9 mouse cellular contexts compared by ENCODE assay signal in genomic region chr11:98313790-98314323, GRCm38 (mm10). TPM values are rescaled to one million over a fixed set of nuclear protein-coding genes. Genes with fewer than 3 reads are reported as not detected.
DNase-seq lines count a peak whose midpoint lies in the region; ATAC-seq lines count a peak whose summit lies in the region.
"Had no signal": no experiment of that assay in that cellular context is flagged by ENCODE, and none has a peak within 500 bp of the region (broad histone marks: within the 10 kb centered on the region; RNA-seq: fewer than 3 reads in every experiment).

No protein-coding gene starts in this region.

- DNase-seq in layer of hippocampus, adult 11-12 months (ENCODE audit: low spot score): peak; percentile 85
- no peak for DNase-seq in layer of hippocampus, adult 9-10 months (ENCODE audit: low spot score)
- peak; percentile 87 for DNase-seq in adrenal gland, postnatal 14 days
- DNase-seq in embryonic facial prominence, embryonic 14.5 days (ENCODE audit: low spot score): peak; percentile 85
- peak; percentile 90 for DNase-seq in limb, embryonic 11.5 days (ENCODE audit: low spot score)

- no peak for ATAC-seq in embryonic facial prominence, embryonic 14.5 days (ENCODE audit: low read depth)
- ATAC-seq in hindbrain, embryonic 13.5 days (ENCODE audit: low FRiP score): no peak
- ATAC-seq in limb, embryonic 11.5 days (ENCODE audit: insufficient number of reproducible peaks, low FRiP score, low TSS enrichment, low read depth): no peak
- ATAC-seq in neural tube, embryonic 15.5 days (ENCODE audit: low FRiP score): no peak
- ATAC-seq in erythroid progenitor cell, adult 5-6 weeks (replicated peaks; ENCODE audit: low FRiP score, poor library complexity, severe bottlenecking): no peak

- 2% methylated on average over 24 of the region's 26 CpGs for WGBS in embryonic facial prominence, embryonic 14.5 days
- WGBS in hindbrain, embryonic 13.5 days: 2% methylated on average over 21 of the region's 26 CpGs
- WGBS in limb, embryonic 11.5 days: 2% methylated on average over 26 of the region's 26 CpGs
- WGBS in neural tube, embryonic 15.5 days: under 1% methylated on average over 26 of the region's 26 CpGs

- H3K27me3 ChIP-seq in embryonic facial prominence, embryonic 14.5 days (replicated peaks; ENCODE audit: control insufficient read depth, insufficient read depth, low read length): peaks cover 56% of the 10 kb centered on the region
- peaks cover 93% of the 10 kb centered on the region for H3K27me3 ChIP-seq in hindbrain, embryonic 13.5 days
- peaks cover 54% of the 10 kb centered on the region for H3K27me3 ChIP-seq in limb, embryonic 11.5 days (ENCODE audit: control insufficient read depth, insufficient read depth, low read length)
- H3K27me3 ChIP-seq in neural tube, embryonic 15.5 days (replicated peaks): peaks cover 87% of the 10 kb centered on the region

- H3K9ac ChIP-seq in embryonic facial prominence, embryonic 14.5 days (ENCODE audit: low read depth, low read length): no peak overlapping the region
- 0 out of 2 replicates have a peak overlapping the region, but pooled peaks have one; percentile 24 for H3K9ac ChIP-seq in hindbrain, embryonic 13.5 days
- no peak overlapping the region for H3K9ac ChIP-seq in limb, embryonic 11.5 days (ENCODE audit: low read length)
- H3K9ac ChIP-seq in neural tube, embryonic 15.5 days (replicated peaks): no peak overlapping the region

- peak overlapping the region; percentile 37; the same call in 1 of the 2 replicates for H3K4me2 ChIP-seq in embryonic facial prominence, embryonic 14.5 days (ENCODE audit: low read depth, low read length)
- peak overlapping the region; percentile 23; the same call in 1 of the 2 replicates for H3K4me2 ChIP-seq in hindbrain, embryonic 13.5 days
- H3K4me2 ChIP-seq in limb, embryonic 11.5 days (ENCODE audit: low read depth, severe bottlenecking): no peak overlapping the region
- H3K4me2 ChIP-seq in neural tube, embryonic 15.5 days: peak overlapping the region; percentile 36

- no peaks in the 10 kb centered on the region for H3K9me3 ChIP-seq in embryonic facial prominence, embryonic 14.5 days (ENCODE audit: control insufficient read depth, low read length)
- H3K9me3 ChIP-seq in hindbrain, embryonic 13.5 days: no peaks in the 10 kb centered on the region
- H3K9me3 ChIP-seq in limb, embryonic 11.5 days (ENCODE audit: control insufficient read depth, low read length): no peaks in the 10 kb centered on the region
- H3K9me3 ChIP-seq in neural tube, embryonic 15.5 days (replicated peaks): no peaks in the 10 kb centered on the region

- no peaks in the 10 kb centered on the region; the same call in 1 of the 2 replicates for H3K4me1 ChIP-seq in embryonic facial prominence, embryonic 14.5 days (ENCODE audit: control insufficient read depth, insufficient read depth, low read length)
- peaks cover 25% of the 10 kb centered on the region for H3K4me1 ChIP-seq in hindbrain, embryonic 13.5 days (replicated peaks)
- H3K4me1 ChIP-seq in limb, embryonic 11.5 days (ENCODE audit: control insufficient read depth, insufficient read depth, low read length): no peaks in the 10 kb centered on the region
- H3K4me1 ChIP-seq in neural tube, embryonic 15.5 days: peaks cover 21% of the 10 kb centered on the region

- H3K4me3 ChIP-seq in embryonic facial prominence, embryonic 14.5 days (ENCODE audit: low read depth, low read length): no peak overlapping the region
- no peak overlapping the region for H3K4me3 ChIP-seq in hindbrain, embryonic 13.5 days
- H3K4me3 ChIP-seq in limb, embryonic 11.5 days (ENCODE audit: low read depth, low read length): no peak overlapping the region
- H3K4me3 ChIP-seq in neural tube, embryonic 15.5 days (replicated peaks): no peak overlapping the region

- no peak overlapping the region for H3K27ac ChIP-seq in embryonic facial prominence, embryonic 14.5 days (replicated peaks; ENCODE audit: low read depth, low read length)
- H3K27ac ChIP-seq in hindbrain, embryonic 13.5 days: no peak overlapping the region
- no peak overlapping the region for H3K27ac ChIP-seq in limb, embryonic 11.5 days (replicated peaks; ENCODE audit: low read depth, low read length)
- no peak overlapping the region for H3K27ac ChIP-seq in neural tube, embryonic 15.5 days (replicated peaks)
- H3K27ac ChIP-seq: macrophage had no signal

- H3K36me3 ChIP-seq in embryonic facial prominence, embryonic 14.5 days (ENCODE audit: control insufficient read depth, insufficient read depth, low read length): no peaks in the 10 kb centered on the region
- no peaks in the 10 kb centered on the region for H3K36me3 ChIP-seq in hindbrain, embryonic 13.5 days
- H3K36me3 ChIP-seq in limb, embryonic 11.5 days (ENCODE audit: control insufficient read depth, insufficient read depth, low read length): no peaks in the 10 kb centered on the region
- no peaks in the 10 kb centered on the region for H3K36me3 ChIP-seq in neural tube, embryonic 15.5 days

RNA-seq across cellular contexts. Expression of gene Neurod2, which starts 15.6 kb away (rescaled TPM):
- total RNA-seq in adrenal gland, postnatal 14 days (2021): 0.15 TPM in 1 of 2 replicates, not detected in the other
- polyA plus RNA-seq in embryonic facial prominence, embryonic 14.5 days (2014; fragmentation: Nextera tagmentation; extraction: Ambion mirVana): 0.10 TPM in 1 of 2 replicates, not detected in the other
- polyA plus RNA-seq in hindbrain, embryonic 13.5 days (2015; fragmentation: Nextera tagmentation; extraction: Ambion mirVana): 24.6 and 30.7 TPM in 2 replicates
- not detected in 2 replicates for polyA plus RNA-seq in limb, embryonic 11.5 days (2014; fragmentation: Nextera tagmentation; extraction: Ambion mirVana)
- 13.7 and 16.3 TPM in 2 replicates for polyA plus RNA-seq in neural tube, embryonic 15.5 days (2015; fragmentation: Nextera tagmentation; extraction: Ambion mirVana)
- not detected in 2 replicates for total RNA-seq in erythroid progenitor cell, adult 5-6 weeks (2015; ENCODE audit: low replicate concordance)
- total RNA-seq in erythroid progenitor cell, adult 5-6 weeks (2017; ENCODE audit: low replicate concordance): not detected in 2 replicates
- polyA plus RNA-seq: macrophage had no signal

RNA-seq across cellular contexts. Expression of gene Ppp1r1b, which starts 34.3 kb away (rescaled TPM):
- 0.63 and 0.68 TPM in 2 replicates for total RNA-seq in adrenal gland, postnatal 14 days (2021)
- 4.1 and 5.1 TPM in 2 replicates for polyA plus RNA-seq in embryonic facial prominence, embryonic 14.5 days (2014; fragmentation: Nextera tagmentation; extraction: Ambion mirVana)
- polyA plus RNA-seq in hindbrain, embryonic 13.5 days (2015; fragmentation: Nextera tagmentation; extraction: Ambion mirVana): 1.1 and 2.4 TPM in 2 replicates
- polyA plus RNA-seq in limb, embryonic 11.5 days (2014; fragmentation: Nextera tagmentation; extraction: Ambion mirVana): 0.17 TPM in 1 of 2 replicates, not detected in the other
- 2.5 and 3.7 TPM in 2 replicates for polyA plus RNA-seq in neural tube, embryonic 15.5 days (2015; fragmentation: Nextera tagmentation; extraction: Ambion mirVana)
- not detected in 2 replicates for total RNA-seq in erythroid progenitor cell, adult 5-6 weeks (2015; ENCODE audit: low replicate concordance)
- total RNA-seq in erythroid progenitor cell, adult 5-6 weeks (2017; ENCODE audit: low replicate concordance): not detected in 2 replicates
- polyA plus RNA-seq: macrophage had no signal

RNA-seq across cellular contexts. Expression of gene Stard3, which starts 44.3 kb away (rescaled TPM):
- 21.5 and 22.7 TPM in 2 replicates for total RNA-seq in adrenal gland, postnatal 14 days (2021)
- polyA plus RNA-seq in embryonic facial prominence, embryonic 14.5 days (2014; fragmentation: Nextera tagmentation; extraction: Ambion mirVana): 31.0 and 32.8 TPM in 2 replicates
- polyA plus RNA-seq in hindbrain, embryonic 13.5 days (2015; fragmentation: Nextera tagmentation; extraction: Ambion mirVana): 44.4 and 44.7 TPM in 2 replicates
- polyA plus RNA-seq in limb, embryonic 11.5 days (2014; fragmentation: Nextera tagmentation; extraction: Ambion mirVana): 37.7 and 38.3 TPM in 2 replicates
- polyA plus RNA-seq in neural tube, embryonic 15.5 days (2015; fragmentation: Nextera tagmentation; extraction: Ambion mirVana): 31.6 and 37.6 TPM in 2 replicates
- 4.6 and 8.3 TPM in 2 replicates for total RNA-seq in erythroid progenitor cell, adult 5-6 weeks (2015; ENCODE audit: low replicate concordance)
- total RNA-seq in erythroid progenitor cell, adult 5-6 weeks (2017; ENCODE audit: low replicate concordance): 5.6 and 7.6 TPM in 2 replicates

Comparison
In these comparisons a context has a peak if more than half of its experiments do, and no peak if none do; other contexts are left out.
1. RNA of gene Neurod2, which starts 15.6 kb away (polyA plus RNA-seq): 24.6 to 30.7 TPM in hindbrain, embryonic 13.5 days and 13.7 to 16.3 TPM in neural tube, embryonic 15.5 days; 0.10 TPM in embryonic facial prominence, embryonic 14.5 days and not detected in limb, embryonic 11.5 days; every median in the first group is over 10 times any median in the second.